ENCODE assay signal across 11 mouse cellular contexts in genomic region chr16:91865570-91866257, GRCm38 (mm10).
DNase-seq lines count a peak whose midpoint lies in the region; ATAC-seq and TF ChIP-seq lines count a peak whose summit lies in the region.
"Had no signal": no experiment of that assay in that cellular context is flagged by ENCODE, and none has a peak within 500 bp of the region (broad histone marks: within the 10 kb centered on the region; RNA-seq: fewer than 3 reads in every experiment).

No protein-coding gene starts in this region.

- H3K9me3 ChIP-seq in megakaryocyte, embryonic 14.5 days = no peaks in the 10 kb centered on the region
- H3K9me3 ChIP-seq in heart, postnatal 0 days (replicated peaks; ENCODE audit: control insufficient read depth, low read length) = no peaks in the 10 kb centered on the region
- H3K9me3 ChIP-seq in forebrain, embryonic 16.5 days (ENCODE audit: control insufficient read depth, low read length) = no peaks in the 10 kb centered on the region
- H3K9me3 ChIP-seq: hindbrain, embryonic 15.5 days; midbrain, embryonic 13.5 days had no signal

- no peak for ATAC-seq in megakaryocyte, adult 5-6 weeks (ENCODE audit: poor library complexity, severe bottlenecking)
- ATAC-seq in heart, postnatal 0 days (ENCODE audit: insufficient read depth, low read depth) = 0 out of 2 replicates have a peak, but pooled peaks have one; percentile 5
- no peak for ATAC-seq in CD4-positive, CD25-positive, alpha-beta regulatory T cell, adult 4 months
- ATAC-seq in forebrain, embryonic 16.5 days = no peak
- ATAC-seq: midbrain, embryonic 13.5 days had no signal

- 0 out of 2 replicates have a peak, but pooled peaks have one; percentile 6 for TF ChIP-seq CTCF in heart, postnatal 0 days (IDR thresholded peaks at IDR 0.05; ENCODE audit: low read depth)

- H3K79me2 ChIP-seq in macrophage (ENCODE audit: inconsistent target) = no peaks in the 10 kb centered on the region

- DNase-seq in heart, adult 11 months = peak; percentile 92
- DNase-seq in heart, adult 8-10 months (ENCODE audit: low spot score) = no peak
- no peak for DNase-seq in heart, postnatal 0 days (ENCODE audit: low spot score)

- peak overlapping the region; percentile 76 for H3K27ac ChIP-seq in heart, postnatal 0 days (ENCODE audit: low read depth)
- H3K27ac ChIP-seq in macrophage = peak overlapping the region; percentile 67
- H3K27ac ChIP-seq in forebrain, embryonic 16.5 days (ENCODE audit: low read length) = no peak overlapping the region
- H3K27ac ChIP-seq: hindbrain, embryonic 15.5 days; kidney, postnatal 0 days; midbrain, embryonic 13.5 days had no signal

- no peak for TF ChIP-seq EP300 in heart, postnatal 0 days (IDR thresholded peaks at IDR 0.05; ENCODE audit: low read depth)

- 51% methylated on average over 7 of the region's 7 CpGs for WGBS in heart, postnatal 0 days
- WGBS in macrophage (ENCODE audit: missing documents) = 85% methylated on average over 7 of the region's 7 CpGs
- 83% methylated on average over 7 of the region's 7 CpGs for WGBS in forebrain, embryonic 16.5 days

- H3K9ac ChIP-seq in heart, postnatal 0 days (replicated peaks; ENCODE audit: low read depth, low read length) = no peak overlapping the region
- H3K9ac ChIP-seq in forebrain, embryonic 16.5 days (replicated peaks; ENCODE audit: low read depth, low read length) = no peak overlapping the region
- H3K9ac ChIP-seq: hindbrain, embryonic 15.5 days; midbrain, embryonic 13.5 days had no signal

- H3K36me3 ChIP-seq in megakaryocyte, embryonic 14.5 days (replicated peaks; ENCODE audit: low read length) = peaks cover 88% of the 10 kb centered on the region
- peaks cover 34% of the 10 kb centered on the region; the same call in 1 of the 2 replicates for H3K36me3 ChIP-seq in heart, postnatal 0 days (replicated peaks; ENCODE audit: control insufficient read depth, insufficient read depth, low read length)
- peaks cover 13% of the 10 kb centered on the region; the same call in 1 of the 2 replicates for H3K36me3 ChIP-seq in macrophage (ENCODE audit: inconsistent target)
- H3K36me3 ChIP-seq in forebrain, embryonic 16.5 days (ENCODE audit: control insufficient read depth, insufficient read depth) = peaks cover 27% of the 10 kb centered on the region

- peaks cover 6% of the 10 kb centered on the region for H3K27me3 ChIP-seq in megakaryocyte, embryonic 14.5 days (replicated peaks)
- H3K27me3 ChIP-seq in heart, postnatal 0 days (ENCODE audit: control insufficient read depth, insufficient read depth, low read length) = no peaks in the 10 kb centered on the region
- no peaks in the 10 kb centered on the region for H3K27me3 ChIP-seq in forebrain, embryonic 16.5 days (replicated peaks; ENCODE audit: control insufficient read depth, insufficient read depth, low read length)
- H3K27me3 ChIP-seq: hindbrain, embryonic 15.5 days; midbrain, embryonic 13.5 days had no signal

- H3K4me3 ChIP-seq in megakaryocyte, embryonic 14.5 days (replicated peaks) = peak overlapping the region; percentile 71
- no peak overlapping the region for H3K4me3 ChIP-seq in heart, postnatal 0 days (ENCODE audit: low read depth, low read length)
- no peak overlapping the region for H3K4me3 ChIP-seq in macrophage (ENCODE audit: inconsistent target)
- H3K4me3 ChIP-seq in forebrain, embryonic 16.5 days (replicated peaks; ENCODE audit: low read length) = no peak overlapping the region
- H3K4me3 ChIP-seq: hindbrain, embryonic 15.5 days; midbrain, embryonic 13.5 days had no signal

- peaks cover 100% of the 10 kb centered on the region for H3K4me1 ChIP-seq in megakaryocyte, embryonic 14.5 days
- H3K4me1 ChIP-seq in heart, postnatal 0 days (ENCODE audit: control insufficient read depth, insufficient read depth) = peaks cover 34% of the 10 kb centered on the region
- peaks cover 18% of the 10 kb centered on the region; the same call in 1 of the 2 replicates for H3K4me1 ChIP-seq in forebrain, embryonic 16.5 days (replicated peaks; ENCODE audit: control insufficient read depth, insufficient read depth, low read length)
- H3K4me1 ChIP-seq: midbrain, embryonic 13.5 days had no signal

- no peak overlapping the region for H3K4me2 ChIP-seq in heart, postnatal 0 days (ENCODE audit: low read depth, low read length)
- no peak overlapping the region for H3K4me2 ChIP-seq in forebrain, embryonic 16.5 days (ENCODE audit: low read length)
- H3K4me2 ChIP-seq: hindbrain, embryonic 15.5 days; midbrain, embryonic 13.5 days had no signal
